Mouse (Mus musculus) spleen, embryonic (tissue): ENCODE data around the gene Cdc42se2.

ENCODE experiments used
- CTCF ChIA-PET: fragments of 350-600 bp; sonication (Branson Sonifier 250); formaldehyde crosslinking; loops from one replicate; lab custom pipeline; 2022; lab: Charles Lee

The Cdc42se2 gene

GRCm38 (mm10) chr11:54787488-54788474 lies at the start of gene Cdc42se2:
Gene Cdc42se2, minus strand, starts transcription at chr11:54787675.
- CTCF ChIA-PET = interaction anchor here (0.9 to 1.0 kb wide), 2 partner anchors 14 to 46 kb away, joined by 3 to 7 read pairs; no protein-coding TSS in a partner anchor

DNA sequence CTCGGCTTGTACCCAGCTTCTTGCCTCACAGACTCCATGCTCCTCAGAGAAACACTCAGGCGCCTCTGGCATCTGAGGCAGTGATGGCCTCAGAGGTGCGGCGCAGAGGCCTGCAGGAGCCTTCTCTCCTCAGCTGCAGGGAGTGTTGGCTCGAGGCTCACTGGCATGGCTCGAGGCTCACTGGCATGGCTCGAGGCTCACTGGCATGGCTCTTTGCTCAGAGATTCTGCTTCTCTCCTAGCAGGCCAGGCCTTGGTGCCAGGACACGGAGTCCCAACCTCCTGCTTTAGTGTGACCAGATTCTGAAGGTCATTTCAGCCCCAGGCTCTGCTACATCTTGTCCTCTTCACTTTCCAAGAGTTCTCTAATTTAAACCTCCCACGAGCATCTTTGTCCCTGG lies 48.6 kb upstream of the Cdc42se2 start:
- CTCF ChIA-PET = interaction anchor here (0.7 kb wide), 1 partner anchor 56 kb away, joined by 7 read pairs; no protein-coding TSS in a partner anchor

DNA sequence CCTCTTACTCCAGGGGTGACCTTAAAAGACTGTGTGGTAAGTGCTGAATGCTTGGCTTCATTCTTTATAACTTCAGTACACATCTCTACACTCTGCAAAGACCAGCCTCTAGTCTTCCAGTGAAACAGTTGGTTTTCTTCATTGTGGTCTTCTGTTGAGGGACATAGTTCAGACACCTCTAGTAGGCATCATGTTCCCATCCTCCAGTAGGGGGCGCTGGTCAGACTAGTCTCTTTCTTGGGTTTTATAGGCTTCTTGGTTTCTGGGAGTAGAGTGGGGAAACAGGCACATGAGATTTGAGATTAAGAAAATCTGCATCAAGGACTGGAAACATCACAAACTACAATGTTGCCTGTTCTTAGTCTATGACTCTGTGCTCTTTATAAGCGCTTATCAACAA lies 47.1 kb upstream of the Cdc42se2 start:
- CTCF ChIA-PET = interaction anchor here (0.7 kb wide), 1 partner anchor 48 kb away, joined by 7 read pairs; no protein-coding TSS in a partner anchor

DNA sequence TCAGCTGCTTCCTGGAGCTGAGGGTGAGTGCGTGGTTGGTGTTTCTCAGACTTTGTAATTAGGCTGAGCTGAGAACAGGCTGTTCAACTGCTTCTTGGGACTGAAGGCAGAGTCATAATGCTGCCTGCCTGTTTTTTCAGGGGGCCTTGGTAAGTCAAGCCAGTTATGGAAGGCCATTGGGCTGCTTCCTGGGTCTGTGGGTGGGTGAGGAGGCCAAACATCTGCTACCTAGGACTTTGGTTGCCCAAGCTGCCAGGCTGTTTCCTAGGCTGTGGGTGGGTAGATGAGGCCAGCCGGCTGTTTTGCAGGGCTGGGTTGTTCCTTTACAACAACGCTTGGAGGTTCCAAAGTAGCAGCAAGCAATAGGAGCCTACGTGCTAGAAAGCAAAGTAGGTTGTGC lies 46.4 kb upstream of the Cdc42se2 start:
- CTCF ChIA-PET = interaction anchor here (0.7 kb wide), 1 partner anchor 47 kb away, joined by 7 read pairs; no protein-coding TSS in a partner anchor

GRCm38 (mm10) chr11:54826819-54827218 lies 39.3 kb upstream of the Cdc42se2 start:
- CTCF ChIA-PET = no interaction called here

- CTCF ChIA-PET = interaction anchor here (0.6 kb wide), 1 partner anchor 123 kb away, joined by 6 read pairs; no protein-coding TSS in a partner anchor
These were observed 38.3 kb upstream of the Cdc42se2 start for GRCm38 (mm10) chr11:54825774-54826173.

GRCm38 (mm10) chr11:54823467-54823866 lies 36.0 kb upstream of the Cdc42se2 start:
- CTCF ChIA-PET = interaction anchor here (0.8 kb wide), 1 partner anchor 207 kb away, joined by 6 read pairs; no protein-coding TSS in a partner anchor

- CTCF ChIA-PET = no interaction called here
These were observed 32.0 kb upstream of the Cdc42se2 start for GRCm38 (mm10) chr11:54819489-54819888.

DNA sequence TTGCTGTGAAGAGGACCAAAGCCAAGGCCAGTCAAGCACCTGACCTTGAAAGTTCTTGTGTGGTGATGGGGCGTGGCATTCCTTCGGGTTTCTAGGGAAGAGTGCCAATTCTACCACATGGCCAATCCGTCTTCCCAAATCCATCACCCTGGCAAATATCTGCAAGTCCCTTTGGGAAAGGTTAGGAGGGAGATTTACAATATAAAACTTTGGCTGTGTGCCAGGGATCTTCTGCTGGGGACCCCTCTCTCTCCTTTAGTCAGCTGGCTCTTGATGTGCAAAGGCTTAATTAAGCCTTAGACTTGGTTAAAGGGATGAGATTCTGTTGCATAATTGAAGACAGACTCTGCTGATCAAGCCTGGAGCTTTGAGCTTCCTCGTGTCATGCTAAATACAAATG lies 30.0 kb upstream of the Cdc42se2 start:
- CTCF ChIA-PET = no interaction called here

DNA sequence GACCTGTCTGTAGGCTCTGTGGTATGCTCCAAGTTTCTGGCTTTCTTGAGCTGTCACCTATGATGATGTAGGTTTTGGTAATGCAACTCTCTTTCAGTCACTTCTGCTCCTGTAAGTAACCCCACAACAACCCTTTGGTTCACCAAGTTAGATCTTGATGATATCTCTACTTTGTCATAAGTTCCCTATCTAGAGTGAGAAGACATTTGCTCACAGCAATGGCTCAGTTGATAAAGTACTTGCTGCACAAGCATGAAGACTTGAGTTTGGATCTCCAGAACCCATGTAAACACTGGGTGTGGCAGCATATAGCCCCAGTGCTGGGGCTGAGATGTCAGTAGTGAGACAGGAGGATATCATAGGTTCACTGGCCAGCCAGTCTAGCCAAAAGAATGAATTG lies 28.2 kb upstream of the Cdc42se2 start:
- CTCF ChIA-PET = no interaction called here

DNA sequence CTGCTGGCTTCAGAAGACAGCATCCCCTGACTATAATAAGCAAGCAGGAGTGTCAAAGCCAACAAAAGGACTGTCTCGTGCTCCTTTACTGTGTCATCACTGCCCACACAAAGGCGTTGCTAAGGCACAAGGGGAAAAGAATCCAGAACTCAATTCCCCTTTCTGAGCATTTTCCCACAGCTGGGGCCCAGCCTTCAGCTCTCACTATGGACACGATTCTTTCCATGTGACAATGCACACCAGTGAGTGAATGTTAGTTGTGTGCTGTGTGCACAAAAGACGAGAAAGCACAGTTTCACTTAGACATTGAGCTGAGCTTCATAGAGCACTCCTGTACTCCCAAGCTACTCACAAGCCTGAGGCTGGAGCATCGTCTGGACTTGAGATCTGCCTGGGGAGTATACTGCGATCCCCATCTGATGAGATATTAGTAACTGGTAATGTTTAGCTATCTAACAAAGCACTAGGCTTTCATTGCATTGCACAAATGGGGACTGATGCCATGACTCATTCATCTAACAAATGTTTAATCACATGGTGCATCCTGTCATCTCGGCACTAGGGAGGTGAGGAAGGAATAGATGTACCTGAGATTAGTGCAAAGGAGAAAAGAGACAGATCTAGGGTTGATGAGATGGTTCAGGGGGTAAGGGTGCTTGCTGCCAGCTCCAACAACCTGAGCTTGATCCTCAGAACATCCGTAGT lies 25.5 kb upstream of the Cdc42se2 start:
- CTCF ChIA-PET = no interaction called here

DNA sequence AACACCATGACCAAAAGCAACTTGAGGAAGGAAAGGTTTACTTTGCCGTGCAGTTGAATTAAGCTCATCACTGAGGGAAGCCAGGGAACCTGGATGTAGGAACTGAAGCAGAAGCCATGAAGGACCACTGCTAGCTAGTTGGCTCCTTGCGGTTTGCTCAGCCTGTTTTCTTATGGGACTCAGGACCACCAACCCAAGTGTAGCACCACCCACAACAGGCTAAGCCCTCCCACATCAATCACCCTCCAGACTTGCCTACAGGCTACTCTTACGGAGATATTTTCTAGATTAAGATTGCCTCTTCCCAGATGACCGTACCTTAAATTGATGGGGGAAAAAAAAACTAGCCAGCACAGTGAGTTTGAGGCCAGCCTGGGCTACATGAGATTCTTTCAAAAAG lies 24.8 kb upstream of the Cdc42se2 start:
- CTCF ChIA-PET = interaction anchor here (0.6 kb wide), 1 partner anchor 22 kb away, joined by 4 read pairs; no protein-coding TSS in a partner anchor

DNA sequence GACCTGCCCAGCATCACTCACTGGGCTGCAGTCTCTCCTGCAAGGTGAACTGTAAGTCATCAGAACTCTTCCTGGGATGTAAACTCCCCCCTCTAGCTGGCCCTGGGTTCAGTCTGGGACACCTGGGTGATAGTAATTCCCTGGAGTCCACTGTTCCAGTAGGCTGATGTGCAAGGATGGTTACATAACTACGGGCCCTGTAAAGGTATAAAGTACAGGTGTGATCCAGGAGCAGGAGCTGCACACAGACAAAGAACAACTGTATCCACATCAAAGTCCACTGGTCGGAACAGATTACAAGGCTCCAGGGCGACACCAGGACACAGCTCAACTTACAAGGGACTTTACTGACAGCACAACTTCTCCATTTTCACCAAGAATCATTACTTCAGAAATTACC lies 23.6 kb upstream of the Cdc42se2 start:
- CTCF ChIA-PET = no interaction called here

DNA sequence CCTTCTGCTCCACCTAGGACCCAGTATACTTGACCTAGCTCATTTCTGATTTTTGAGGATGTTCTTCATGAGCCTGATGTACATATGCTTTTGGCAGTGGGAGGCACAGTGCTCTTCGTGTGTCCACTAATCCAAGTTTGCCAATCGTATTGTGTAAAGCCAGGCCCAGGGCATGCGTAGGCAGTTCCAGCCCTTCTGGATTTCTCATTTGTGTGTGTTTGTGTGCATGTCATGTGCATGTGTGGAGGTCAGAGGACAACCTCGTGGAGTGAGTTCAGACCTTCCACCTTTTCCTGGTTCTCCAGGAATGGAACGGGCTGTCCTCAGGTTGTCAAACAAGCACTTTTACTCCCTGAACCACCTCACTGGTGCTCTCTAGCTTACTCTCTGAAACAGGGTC lies 22.1 kb upstream of the Cdc42se2 start:
- CTCF ChIA-PET = no interaction called here

DNA sequence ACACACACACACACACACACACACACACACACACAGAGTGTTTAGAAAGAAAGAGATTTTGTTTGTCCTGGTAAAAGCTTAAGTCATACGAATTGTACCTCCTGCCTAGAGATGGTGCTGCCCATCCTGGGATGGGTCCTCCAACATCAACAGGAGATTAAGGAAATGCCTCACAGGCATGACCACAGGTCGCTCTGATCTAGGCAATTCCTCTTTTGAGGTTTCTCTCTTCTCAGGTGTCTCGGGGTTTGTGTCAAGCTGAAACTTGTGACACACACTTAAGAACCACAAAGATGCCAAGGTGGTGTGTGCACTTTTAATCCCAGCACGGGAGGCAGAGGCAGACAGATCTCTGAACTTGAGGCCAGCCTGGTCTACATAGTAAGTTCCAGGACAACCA lies 20.7 kb upstream of the Cdc42se2 start:
- CTCF ChIA-PET = interaction anchor here (0.7 kb wide), 1 partner anchor 279 kb away, joined by 3 read pairs; no protein-coding TSS in a partner anchor

DNA sequence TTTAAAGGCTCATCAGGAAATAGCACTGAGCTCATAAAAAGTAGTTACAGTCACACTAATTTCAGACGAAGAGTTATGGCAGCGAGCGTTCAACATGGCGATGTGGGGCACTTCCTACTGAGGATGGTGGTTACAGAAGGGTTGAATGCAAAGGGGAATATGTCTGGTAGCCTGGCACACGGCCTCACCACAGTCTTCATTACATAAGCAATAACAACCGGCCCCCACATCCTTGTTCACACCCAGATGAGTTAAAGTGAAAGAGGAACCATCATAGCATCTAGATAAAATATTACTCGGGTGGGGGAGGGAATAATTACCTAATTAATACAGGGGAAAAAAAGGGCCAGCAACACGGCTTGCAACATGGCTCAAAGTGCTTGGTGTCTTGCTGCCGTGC lies 20.2 kb upstream of the Cdc42se2 start:
- CTCF ChIA-PET = interaction anchor here (0.6 kb wide), 1 partner anchor 204 kb away, joined by 3 read pairs; no protein-coding TSS in a partner anchor

- CTCF ChIA-PET = interaction anchor here (0.6 kb wide), 1 partner anchor 203 kb away, joined by 3 read pairs; no protein-coding TSS in a partner anchor
These were observed 19.4 kb upstream of the Cdc42se2 start for GRCm38 (mm10) chr11:54806891-54807290.

GRCm38 (mm10) chr11:54805196-54805595 lies 17.7 kb upstream of the Cdc42se2 start:
- CTCF ChIA-PET = no interaction called here

- CTCF ChIA-PET = interaction anchor here (1.1 kb wide), 1 partner anchor 15 kb away, joined by 3 read pairs; the partner anchor contains the start of gene Cdc42se2
These were observed 15.1 kb upstream of the Cdc42se2 start for GRCm38 (mm10) chr11:54802621-54803020.

- CTCF ChIA-PET = interaction anchor here (1.1 kb wide), 1 partner anchor 14 kb away, joined by 3 read pairs; the partner anchor contains the start of gene Cdc42se2
These were observed 14.5 kb upstream of the Cdc42se2 start for GRCm38 (mm10) chr11:54801791-54802558.

DNA sequence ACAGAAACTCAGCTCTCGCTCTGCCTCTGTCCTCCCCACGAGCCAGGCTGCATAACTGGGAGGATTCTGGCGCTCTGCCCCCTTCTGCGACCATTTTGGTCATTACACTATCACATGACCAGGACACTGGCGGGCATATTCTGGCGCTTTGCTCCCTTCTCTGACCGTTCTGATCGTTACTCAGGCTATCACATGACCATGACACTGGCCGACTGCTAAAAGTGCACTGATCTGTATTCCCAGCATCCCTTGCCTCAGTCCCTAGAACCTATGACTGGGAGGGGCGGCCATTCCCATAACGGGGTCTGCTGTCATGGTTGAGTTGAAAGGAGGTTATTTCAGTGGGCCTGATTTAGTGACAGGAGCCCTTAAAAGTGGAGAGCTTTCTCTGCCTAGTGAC lies 9.1 kb upstream of the Cdc42se2 start:
- CTCF ChIA-PET = no interaction called here
